Mouse (Mus musculus) testis, adult 2 months (tissue): ENCODE data around the gene Crlf1.

Experiments
- CTCF ChIP-seq: fragments of 200-500 bp; IDR thresholded peaks from 2 replicates; pipeline ENCODE4 v1.5.1; 2012; ENCODE audit warnings: low read depth, mild to moderate bottlenecking, inconsistent platforms, low read length, moderate library complexity; ENCODE audit not compliant: control insufficient read depth, insufficient read depth, insufficient replicate concordance
- POLR2A ChIP-seq: fragments of 200-500 bp; IDR thresholded peaks from 2 replicates; pipeline ENCODE4 v1.6.1; 2012; ENCODE audit warnings: low read depth, mild to moderate bottlenecking, inconsistent platforms, low read length, moderate library complexity; ENCODE audit not compliant: control insufficient read depth

GRCm38 (mm10) chr8:70527512-70528181 lies 34.7 kb downstream of the Crlf1 start, which contains the start of the genes Fkbp8 and Kxd1:
- TF ChIP-seq CTCF (no peak), POLR2A (peak; percentile 59; the same call in 1 of the 2 replicates)
